Mouse (Mus musculus) splenic B cell, adult 2 months (primary cell): ENCODE results near the gene Sh3tc1.

Source experiments
- DNase-seq: peaks from one replicate; pipeline ENCODE4 v3.0.0-alpha.2; 2011; ENCODE audit warnings: low read depth, low spot score
- H3K27me3 ChIP-seq: 2 replicates; pipeline ENCODE4 v1.6.1; 2012; ENCODE audit warnings: mild to moderate bottlenecking, low read length, moderate library complexity, mixed read lengths; ENCODE audit not compliant: control insufficient read depth, poor library complexity, insufficient read depth, severe bottlenecking
- H3K36me3 ChIP-seq: 2 replicates; pipeline ENCODE4 v1.6.1; 2012; ENCODE audit warnings: mild to moderate bottlenecking, low read length, moderate library complexity, mixed read lengths; ENCODE audit not compliant: control insufficient read depth, poor library complexity, insufficient read depth, severe bottlenecking

Sh3tc1 gene

GRCm38 (mm10) chr5:35719880-35720279, 19.9 kb downstream of the Sh3tc1 start:
- Histone ChIP-seq H3K36me3 (peaks cover 9% of the 10 kb centered on the region), H3K27me3 (no peaks in the 10 kb centered on the region)
- DNase-seq: no peak

- DNase-seq: no peak
- H3K36me3 ChIP-seq: peaks cover 9% of the 10 kb centered on the region
- no peaks in the 10 kb centered on the region for H3K27me3 ChIP-seq
These were observed 20.4 kb downstream of the Sh3tc1 start for GRCm38 (mm10) chr5:35719343-35719742.

GRCm38 (mm10) chr5:35718817-35719216, 21.0 kb downstream of the Sh3tc1 start:
- H3K36me3 ChIP-seq: peaks cover 9% of the 10 kb centered on the region
- DNase-seq: no peak
- H3K27me3 ChIP-seq: no peaks in the 10 kb centered on the region

- H3K36me3 ChIP-seq: peaks cover 7% of the 10 kb centered on the region
- H3K27me3 ChIP-seq: no peaks in the 10 kb centered on the region
- DNase-seq: peak; percentile 47
These were observed 21.8 kb downstream of the Sh3tc1 start for GRCm38 (mm10) chr5:35717946-35718345.

GRCm38 (mm10) chr5:35717455-35717854, 22.3 kb downstream of the Sh3tc1 start:
- Histone ChIP-seq H3K36me3 (peaks cover 3% of the 10 kb centered on the region; the same call in 1 of the 2 replicates), H3K27me3 (no peaks in the 10 kb centered on the region)
- no peak for DNase-seq

GRCm38 (mm10) chr5:35713649-35714354, 26.0 kb downstream of the Sh3tc1 start:
- Histone ChIP-seq H3K36me3 (peaks cover 2% of the 10 kb centered on the region; the same call in 1 of the 2 replicates), H3K27me3 (no peaks in the 10 kb centered on the region)
- DNase-seq: peak; percentile 40

GRCm38 (mm10) chr5:35712517-35712916, 27.3 kb downstream of the Sh3tc1 start:
- peaks cover 2% of the 10 kb centered on the region; the same call in 1 of the 2 replicates for H3K36me3 ChIP-seq
- H3K27me3 ChIP-seq: no peaks in the 10 kb centered on the region
- DNase-seq: no peak

GRCm38 (mm10) chr5:35710931-35711330, 28.9 kb downstream of the Sh3tc1 start:
- no peaks in the 10 kb centered on the region for H3K27me3 ChIP-seq
- peaks cover 4% of the 10 kb centered on the region; the same call in 1 of the 2 replicates for H3K36me3 ChIP-seq
- no peak for DNase-seq

GRCm38 (mm10) chr5:35710481-35710880, 29.3 kb downstream of the Sh3tc1 start:
- no peaks in the 10 kb centered on the region for H3K27me3 ChIP-seq
- DNase-seq: no peak
- H3K36me3 ChIP-seq: peaks cover 4% of the 10 kb centered on the region; the same call in 1 of the 2 replicates

- H3K36me3 ChIP-seq: peaks cover 4% of the 10 kb centered on the region
- DNase-seq: no peak
These were observed 34.4 kb downstream of the Sh3tc1 start for GRCm38 (mm10) chr5:35705411-35705810.

GRCm38 (mm10) chr5:35703814-35704213, 36.0 kb downstream of the Sh3tc1 start:
- DNase-seq: no peak
- H3K27me3 ChIP-seq: no peaks in the 10 kb centered on the region
- peaks cover 6% of the 10 kb centered on the region for H3K36me3 ChIP-seq

More at GRCm38 (mm10) chr5:35705411-35705810, 34.4 kb downstream of the Sh3tc1 start:
- no peaks in the 10 kb centered on the region for H3K27me3 ChIP-seq

- no peak for DNase-seq
- Histone ChIP-seq H3K36me3 (peaks cover 8% of the 10 kb centered on the region), H3K27me3 (no peaks in the 10 kb centered on the region)
These were observed 36.6 kb downstream of the Sh3tc1 start for GRCm38 (mm10) chr5:35703183-35703582.

- no peak for DNase-seq
- Histone ChIP-seq H3K36me3 (peaks cover 8% of the 10 kb centered on the region), H3K27me3 (no peaks in the 10 kb centered on the region)
These were observed 37.1 kb downstream of the Sh3tc1 start for GRCm38 (mm10) chr5:35702582-35703140.

GRCm38 (mm10) chr5:35701042-35701441, 38.7 kb downstream of the Sh3tc1 start:
- H3K36me3 ChIP-seq: peaks cover 6% of the 10 kb centered on the region
- DNase-seq: peak; percentile 77
- no peaks in the 10 kb centered on the region for H3K27me3 ChIP-seq

- peaks cover 6% of the 10 kb centered on the region for H3K36me3 ChIP-seq
- no peaks in the 10 kb centered on the region for H3K27me3 ChIP-seq
- DNase-seq: peak; percentile 27
These were observed 44.0 kb downstream of the Sh3tc1 start for GRCm38 (mm10) chr5:35695815-35696214.
